Mouse (Mus musculus): Measurements from ENCODE around the gene Gucy1a1. TPM values are rescaled to one million over a fixed set of nuclear protein-coding genes. Genes with fewer than 3 reads are reported as not detected.
A peak's percentile ranks its signal among the peaks of the same experiment; 100 is the strongest.
"Not testable (repeated sequence)": the region's sequence is repeated elsewhere in the genome, so short reads cannot be mapped to it uniquely, and the experiment has no call there.

The Gucy1a1 gene
- 33.5 and 39.3 TPM in 2 replicates for polyA plus RNA-seq (2016; fragmentation: Nextera tagmentation; extraction: Ambion mirVana)

DNA sequence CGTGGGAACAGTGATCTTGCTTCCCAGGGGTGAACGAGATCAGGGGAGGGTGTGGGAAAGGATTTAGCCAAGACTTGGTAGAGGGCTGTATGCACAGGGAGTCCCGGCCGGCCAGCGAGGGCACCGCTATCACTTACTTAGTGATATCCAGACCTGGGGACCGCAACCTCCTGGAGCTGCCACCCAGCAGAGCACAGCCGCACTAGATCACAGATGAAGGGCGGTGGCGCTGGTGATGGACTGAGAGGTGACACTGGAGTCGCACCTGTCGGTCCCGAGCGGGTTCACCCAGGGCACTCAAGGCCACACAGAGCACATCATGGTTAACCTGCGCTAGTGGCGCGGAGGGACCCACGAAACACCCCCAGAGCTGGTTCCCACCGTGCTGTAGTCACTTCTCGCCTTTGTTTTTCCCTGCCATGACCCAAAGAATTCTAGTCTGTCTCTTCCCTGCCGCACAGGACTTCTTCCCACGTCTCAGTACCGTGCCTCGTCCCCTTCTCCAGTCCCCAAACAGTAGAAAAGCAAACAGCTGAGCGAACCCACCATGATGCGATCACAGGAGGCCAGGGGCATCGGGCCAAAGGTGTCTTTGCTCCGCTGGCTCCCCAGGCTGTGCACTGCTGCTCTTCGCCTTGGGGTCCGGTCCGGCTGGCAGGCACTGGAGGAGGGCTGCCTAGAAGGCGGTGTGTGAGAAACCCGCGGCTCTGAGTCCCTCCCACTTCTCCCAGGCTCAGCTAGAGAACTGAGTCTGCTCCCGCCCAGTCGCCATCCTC is at the start of gene Gucy1a1:
TSS of gene Gucy1a1 (minus strand) at position 664 of the 776 bp plus-strand sequence.
- DNase-seq (ENCODE audit: low spot score), result peak; percentile 85
- no peaks in the 10 kb centered on the region for H3K36me3 ChIP-seq
- under 1% methylated on average over 36 of the region's 36 CpGs for WGBS
- H3K27me3 ChIP-seq (ENCODE audit: insufficient read depth, poor library complexity, severe bottlenecking), result no peaks in the 10 kb centered on the region
- H3K9me3 ChIP-seq, result no peaks in the 10 kb centered on the region
- H3K4me1 ChIP-seq, result peaks cover 38% of the 10 kb centered on the region
- peak within 1 kb of the TSS; percentile 91 for H3K27ac ChIP-seq
- peak within 1 kb of the TSS; percentile 76 for H3K4me3 ChIP-seq

DNA sequence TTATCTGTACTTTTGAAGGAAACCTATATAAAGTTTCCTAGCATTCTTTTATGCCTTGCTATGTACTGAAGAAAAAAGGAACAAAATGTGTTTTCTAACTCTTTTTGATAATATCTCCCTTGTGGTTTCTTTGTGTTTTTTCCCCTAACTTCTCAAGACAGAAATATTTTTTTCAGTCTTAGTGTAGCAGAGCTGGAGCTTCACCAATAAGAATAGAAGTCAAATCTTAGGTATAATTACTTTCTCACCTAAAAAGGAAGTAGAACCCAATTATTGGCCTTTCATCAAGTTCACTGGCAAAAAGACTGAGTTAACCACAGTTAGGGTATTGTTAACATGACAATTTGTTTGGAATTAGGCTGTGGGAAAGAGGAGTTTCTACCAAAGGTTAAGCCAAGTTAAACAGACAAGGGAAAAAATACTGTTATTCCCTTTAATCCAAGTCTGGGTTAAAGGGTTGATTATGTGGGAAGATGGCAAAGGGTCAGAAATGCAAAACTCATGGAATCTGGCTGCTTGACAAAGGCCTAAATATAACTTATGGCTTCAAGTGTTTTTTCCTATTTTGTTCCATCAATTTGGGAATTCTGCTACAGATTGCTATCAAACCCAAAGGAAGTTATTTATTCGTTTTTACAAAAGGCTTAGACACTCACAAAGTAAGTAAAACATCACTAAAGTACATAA is 46.1 kb upstream of the Gucy1a1 start:
- H3K9me3 ChIP-seq, result no peaks in the 10 kb centered on the region
- no peak overlapping the region for H3K27ac ChIP-seq
- H3K27me3 ChIP-seq (ENCODE audit: insufficient read depth, poor library complexity, severe bottlenecking), result no peaks in the 10 kb centered on the region
- H3K4me3 ChIP-seq, result no peak overlapping the region
- no peak for DNase-seq (ENCODE audit: low spot score)
- H3K36me3 ChIP-seq, result no peaks in the 10 kb centered on the region
- H3K4me1 ChIP-seq, result no peaks in the 10 kb centered on the region
- WGBS, result 63% methylated on average over 1 of the region's 1 CpGs

DNA sequence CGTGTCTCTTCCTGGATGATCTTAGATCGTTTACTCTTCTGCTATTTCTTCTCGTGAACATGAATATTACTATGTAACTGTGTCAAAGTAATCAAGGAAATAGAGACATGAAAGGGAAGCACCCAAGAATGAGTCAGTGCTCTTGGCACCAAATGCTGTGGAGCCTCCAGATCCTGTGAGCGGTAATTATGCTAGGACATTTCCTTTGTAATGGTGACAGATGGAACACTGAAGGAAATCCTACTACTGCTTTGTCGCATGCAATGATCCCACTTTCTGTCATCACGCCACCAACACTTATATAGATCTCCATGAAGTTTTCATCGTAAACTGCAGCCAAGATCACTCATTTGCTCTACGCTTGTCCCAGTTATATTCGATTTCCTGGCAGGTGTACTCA is 40.0 kb upstream of the Gucy1a1 start:
- H3K36me3 ChIP-seq, result no peaks in the 10 kb centered on the region
- no peak overlapping the region for H3K27ac ChIP-seq
- no peak overlapping the region for H3K4me3 ChIP-seq
- H3K4me1 ChIP-seq, result no peaks in the 10 kb centered on the region
- WGBS, result 87% methylated on average over 9 of the region's 9 CpGs
- no peaks in the 10 kb centered on the region for H3K27me3 ChIP-seq (ENCODE audit: insufficient read depth, poor library complexity, severe bottlenecking)
- no peak for DNase-seq (ENCODE audit: low spot score)
- no peaks in the 10 kb centered on the region for H3K9me3 ChIP-seq

DNA sequence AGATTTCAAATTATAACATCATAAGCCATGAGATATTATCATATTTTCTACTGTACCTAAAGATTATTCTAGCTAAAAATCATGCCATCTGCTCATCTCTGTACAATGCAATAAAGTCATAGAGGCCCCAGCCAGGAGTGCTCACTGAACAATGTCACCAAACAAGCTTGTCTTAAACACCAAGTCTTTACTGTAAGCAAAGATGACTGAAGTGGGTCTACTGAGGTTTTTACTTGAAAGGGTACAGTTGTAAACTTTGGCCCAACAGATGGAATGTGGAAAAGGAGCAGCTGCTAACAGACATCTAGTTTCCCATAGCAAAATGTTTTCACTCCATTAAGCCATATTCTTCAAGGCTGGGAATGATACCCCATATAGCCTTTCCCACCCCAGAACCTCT is 35.9 kb upstream of the Gucy1a1 start:
- Histone ChIP-seq H3K27me3 (ENCODE audit: insufficient read depth, poor library complexity, severe bottlenecking) (no peaks in the 10 kb centered on the region), H3K9me3 (no peaks in the 10 kb centered on the region), H3K4me3 (no peak overlapping the region), H3K4me1 (no peaks in the 10 kb centered on the region), H3K27ac (no peak overlapping the region), H3K36me3 (no peaks in the 10 kb centered on the region)
- DNase-seq (ENCODE audit: low spot score), result no peak

DNA sequence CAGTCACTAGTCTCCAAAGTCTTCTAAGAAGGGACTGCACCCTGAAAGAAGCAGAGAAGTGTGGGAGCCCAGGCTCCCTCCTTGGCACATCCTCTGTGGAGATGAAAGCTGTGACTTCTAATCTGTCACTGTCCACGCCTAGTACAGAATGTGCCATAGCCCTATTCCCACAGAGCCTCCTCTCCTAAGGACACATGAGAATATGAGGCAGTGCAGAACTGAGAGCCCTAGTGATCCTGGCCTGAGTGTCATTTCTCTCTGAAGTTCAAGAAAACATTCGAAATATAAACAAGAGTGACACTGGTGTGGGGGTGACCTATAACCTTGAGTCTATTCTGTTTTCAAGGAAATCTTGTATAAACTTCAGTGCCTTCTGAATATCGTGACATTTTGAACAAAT is 34.7 kb upstream of the Gucy1a1 start:
- Histone ChIP-seq H3K9me3 (no peaks in the 10 kb centered on the region), H3K36me3 (no peaks in the 10 kb centered on the region), H3K27ac (no peak overlapping the region), H3K4me3 (no peak overlapping the region), H3K4me1 (no peaks in the 10 kb centered on the region), H3K27me3 (ENCODE audit: insufficient read depth, poor library complexity, severe bottlenecking) (no peaks in the 10 kb centered on the region)
- DNase-seq (ENCODE audit: low spot score), result no peak
- WGBS, result 68% methylated on average over 3 of the region's 3 CpGs

DNA sequence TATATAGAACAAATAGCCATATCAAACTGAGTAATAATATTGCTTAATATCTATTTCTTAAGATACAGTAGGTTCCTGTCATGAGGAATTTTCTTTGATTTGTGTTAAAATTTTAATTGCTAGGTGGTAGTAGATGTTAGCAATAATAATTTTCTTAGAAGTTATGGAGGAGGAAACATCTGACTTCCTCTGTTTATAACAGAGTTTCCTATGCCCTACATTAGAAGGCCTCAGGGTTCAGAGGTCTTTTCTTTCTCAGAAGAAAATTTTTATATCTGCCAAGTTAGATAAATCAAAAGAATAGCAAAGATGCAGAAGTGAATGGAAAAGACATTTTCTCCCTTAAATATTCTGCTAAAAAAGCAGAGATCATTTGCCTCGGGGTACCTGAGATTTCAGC is 29.9 kb upstream of the Gucy1a1 start:
- no peak overlapping the region for H3K27ac ChIP-seq
- no peaks in the 10 kb centered on the region for H3K4me1 ChIP-seq
- 85% methylated on average over 1 of the region's 1 CpGs for WGBS
- H3K9me3 ChIP-seq, result no peaks in the 10 kb centered on the region
- no peak overlapping the region for H3K4me3 ChIP-seq
- H3K36me3 ChIP-seq, result no peaks in the 10 kb centered on the region
- DNase-seq (ENCODE audit: low spot score), result no peak
- H3K27me3 ChIP-seq (ENCODE audit: insufficient read depth, poor library complexity, severe bottlenecking), result no peaks in the 10 kb centered on the region

DNA sequence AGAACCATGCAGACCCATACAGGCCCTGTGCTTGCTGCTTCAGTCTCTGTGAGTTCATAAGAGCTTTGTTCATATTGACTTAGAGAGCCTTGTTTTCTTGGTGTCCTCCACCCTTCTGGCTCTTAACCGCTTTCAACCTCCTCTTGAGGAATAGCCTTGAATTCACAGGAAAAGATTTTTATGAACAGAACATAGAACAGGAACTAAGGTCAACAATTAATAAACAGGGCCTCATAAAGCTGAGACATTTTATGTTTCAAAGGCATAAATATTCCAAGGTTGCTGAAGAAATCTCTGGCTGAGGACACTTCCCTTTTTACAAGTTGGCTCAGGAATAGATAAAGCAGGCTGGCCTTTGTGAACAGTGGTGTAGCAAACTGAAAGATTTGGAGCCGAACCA is 21.5 kb upstream of the Gucy1a1 start:
- Histone ChIP-seq H3K36me3 (no peaks in the 10 kb centered on the region), H3K9me3 (no peaks in the 10 kb centered on the region), H3K27ac (no peak overlapping the region), H3K4me1 (no peaks in the 10 kb centered on the region), H3K27me3 (ENCODE audit: insufficient read depth, poor library complexity, severe bottlenecking) (no peaks in the 10 kb centered on the region), H3K4me3 (no peak overlapping the region)
- DNase-seq (ENCODE audit: low spot score), result no peak
- WGBS, result 81% methylated on average over 2 of the region's 2 CpGs

DNA sequence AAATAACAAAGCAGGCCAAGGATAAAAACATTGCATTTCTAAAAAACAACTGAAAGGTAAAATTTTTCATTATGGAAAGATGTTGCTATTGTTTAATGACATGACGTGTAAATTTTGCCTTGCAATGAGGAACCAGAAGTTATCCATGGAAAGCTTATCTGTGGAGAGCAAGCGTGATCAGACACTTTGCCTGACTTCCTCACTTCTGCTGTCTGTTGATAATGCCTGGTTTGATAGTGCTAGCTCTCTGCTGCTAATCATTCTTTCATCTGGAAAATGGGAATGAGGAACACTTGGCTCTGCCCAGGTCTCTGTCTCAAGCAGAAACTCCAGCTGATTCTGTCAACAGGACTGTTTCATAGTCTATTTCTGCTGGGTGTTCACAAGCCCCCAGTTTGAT is 20.3 kb upstream of the Gucy1a1 start:
- Histone ChIP-seq H3K27ac (no peak overlapping the region), H3K36me3 (no peaks in the 10 kb centered on the region), H3K9me3 (no peaks in the 10 kb centered on the region), H3K27me3 (ENCODE audit: insufficient read depth, poor library complexity, severe bottlenecking) (no peaks in the 10 kb centered on the region), H3K4me1 (no peaks in the 10 kb centered on the region), H3K4me3 (no peak overlapping the region)
- no peak for DNase-seq (ENCODE audit: low spot score)
- WGBS, result 44% methylated on average over 2 of the region's 2 CpGs

DNA sequence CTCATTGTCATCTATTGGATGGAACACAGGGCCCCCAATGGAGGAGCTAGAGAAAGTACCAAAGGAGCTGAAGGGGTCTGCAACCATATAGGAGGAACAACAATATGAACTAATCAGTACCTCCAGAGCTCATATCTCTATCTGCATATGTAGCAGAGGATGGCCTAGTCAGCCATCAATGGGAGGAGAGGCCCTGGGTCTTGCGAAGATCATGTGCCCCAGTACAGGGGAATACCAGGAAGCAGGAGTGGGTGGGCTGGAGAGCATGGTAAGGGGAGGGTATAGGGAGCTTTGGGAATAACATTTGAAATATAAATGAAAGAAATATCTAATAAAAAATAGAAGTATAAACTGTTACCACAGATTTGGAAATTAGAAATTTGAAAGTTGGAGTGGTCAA is 17.4 kb upstream of the Gucy1a1 start:
- H3K27me3 ChIP-seq (ENCODE audit: insufficient read depth, poor library complexity, severe bottlenecking); DNase-seq (ENCODE audit: low spot score); H3K27ac ChIP-seq; H3K4me3 ChIP-seq; H3K4me1 ChIP-seq; H3K9me3 ChIP-seq; H3K36me3 ChIP-seq: not testable (repeated sequence)
- WGBS, result 87% methylated on average over 1 of the region's 1 CpGs

DNA sequence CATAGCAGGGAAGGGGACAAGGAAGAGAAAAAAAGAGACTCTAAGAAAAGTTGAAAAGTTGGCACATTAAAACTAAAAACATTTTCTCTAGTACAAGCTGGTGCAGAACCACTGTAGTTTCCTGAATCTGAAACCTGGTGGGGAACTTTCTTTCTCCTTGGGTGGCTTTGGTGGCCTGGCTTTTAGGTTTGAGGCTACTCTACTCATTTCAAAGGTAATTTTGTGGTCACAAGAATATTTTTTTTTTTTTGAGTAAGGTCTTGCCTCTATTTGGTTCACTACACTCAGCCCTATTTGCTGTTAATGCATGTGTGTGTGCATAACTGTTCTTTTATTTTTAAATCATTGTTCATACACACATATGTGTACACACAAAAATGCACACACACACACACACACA is 389 bp upstream of the Gucy1a1 start:
- no peaks in the 10 kb centered on the region for H3K27me3 ChIP-seq (ENCODE audit: insufficient read depth, poor library complexity, severe bottlenecking)
- H3K4me3 ChIP-seq, result peak overlapping the region; percentile 76
- no peaks in the 10 kb centered on the region for H3K36me3 ChIP-seq
- no peak for DNase-seq (ENCODE audit: low spot score)
- H3K4me1 ChIP-seq, result peaks cover 37% of the 10 kb centered on the region
- H3K27ac ChIP-seq, result peak overlapping the region; percentile 91; the same call in 1 of the 2 replicates
- no peaks in the 10 kb centered on the region for H3K9me3 ChIP-seq

DNA sequence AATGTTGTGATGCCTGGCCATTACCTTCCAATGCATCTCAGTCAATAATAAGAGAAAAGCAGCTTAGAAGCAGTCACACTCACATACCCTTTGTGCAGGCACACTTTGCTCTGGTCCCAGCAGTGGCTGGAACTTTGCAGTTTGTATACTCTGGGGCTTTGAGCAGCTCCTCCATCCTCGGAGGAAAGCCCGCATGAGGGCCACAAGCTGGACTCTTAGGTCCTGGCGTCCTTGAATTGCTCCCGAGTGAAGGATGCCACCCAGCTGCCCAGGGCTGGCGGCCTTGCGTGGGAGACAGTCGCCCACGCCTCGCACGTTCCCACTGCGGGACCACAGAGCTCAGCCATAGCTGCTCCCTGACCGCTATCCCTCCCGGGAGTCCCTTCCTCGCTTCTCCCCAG is 864 bp downstream of the Gucy1a1 start:
- Histone ChIP-seq H3K9me3 (no peaks in the 10 kb centered on the region), H3K36me3 (no peaks in the 10 kb centered on the region), H3K27me3 (ENCODE audit: insufficient read depth, poor library complexity, severe bottlenecking) (no peaks in the 10 kb centered on the region), H3K4me3 (peak overlapping the region; percentile 76), H3K4me1 (peaks cover 38% of the 10 kb centered on the region), H3K27ac (peak overlapping the region; percentile 91)
- WGBS, result 4% methylated on average over 14 of the region's 14 CpGs
- DNase-seq (ENCODE audit: low spot score), result no peak

DNA sequence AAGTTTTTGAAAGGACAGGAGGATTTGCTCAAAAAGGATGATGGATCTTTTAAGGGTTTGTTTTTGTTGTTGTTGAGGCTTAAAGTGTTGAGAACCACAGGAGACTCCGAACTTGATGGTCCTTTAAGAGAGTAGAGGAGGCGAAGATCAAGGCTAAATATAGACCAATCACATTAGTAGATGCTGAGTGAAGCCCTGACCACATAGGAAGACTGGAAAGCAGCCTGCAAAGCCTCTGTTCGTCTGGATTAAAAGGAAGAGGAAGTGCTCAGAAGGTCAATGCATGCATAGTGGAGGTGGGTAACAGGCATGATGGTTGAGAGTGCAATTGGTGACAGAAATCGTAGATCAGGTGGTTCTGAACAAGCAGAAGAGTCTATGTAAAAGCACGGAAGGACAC is 4.8 kb downstream of the Gucy1a1 start:
- Histone ChIP-seq H3K9me3 (no peaks in the 10 kb centered on the region), H3K27ac (peak overlapping the region; percentile 62; the same call in 1 of the 2 replicates), H3K4me1 (peaks cover 39% of the 10 kb centered on the region), H3K4me3 (peak overlapping the region; percentile 35; the same call in 1 of the 2 replicates), H3K36me3 (no peaks in the 10 kb centered on the region), H3K27me3 (ENCODE audit: insufficient read depth, poor library complexity, severe bottlenecking) (no peaks in the 10 kb centered on the region)
- 39% methylated on average over 5 of the region's 5 CpGs for WGBS
- DNase-seq (ENCODE audit: low spot score), result no peak

DNA sequence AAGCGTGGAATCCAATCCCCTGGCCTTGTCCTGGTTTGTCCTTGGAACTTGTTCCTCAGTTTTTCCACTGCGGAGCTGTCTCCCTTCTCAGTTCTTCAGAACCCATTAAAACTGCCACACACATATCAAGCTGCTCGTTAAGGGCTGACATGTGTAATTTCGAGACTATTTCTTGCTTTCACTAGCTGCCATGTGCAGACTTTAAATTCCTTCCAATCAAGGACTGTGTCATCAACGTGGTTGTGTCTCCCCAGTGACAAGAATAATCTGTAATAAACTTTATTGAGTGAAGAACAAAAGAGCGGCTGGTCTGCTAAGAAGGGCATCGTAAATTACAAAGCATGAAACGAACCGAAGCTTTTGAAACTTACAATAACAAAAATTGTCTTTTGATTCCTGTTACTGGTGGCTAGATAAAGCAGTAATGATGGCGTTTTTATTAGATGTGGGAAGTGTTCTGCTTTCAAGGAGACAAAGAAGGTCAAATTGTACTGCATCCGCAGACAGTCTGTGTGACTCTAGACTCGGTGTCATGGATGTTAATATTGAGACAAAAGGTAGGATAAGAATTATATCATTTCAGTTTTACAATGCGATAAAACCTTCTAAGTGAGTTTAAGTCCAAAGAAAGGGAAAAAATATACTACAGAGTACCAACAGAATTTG is 7.5 kb downstream of the Gucy1a1 start:
- H3K27me3 ChIP-seq (ENCODE audit: insufficient read depth, poor library complexity, severe bottlenecking), result no peaks in the 10 kb centered on the region
- WGBS, result 69% methylated on average over 13 of the region's 13 CpGs
- peak overlapping the region; percentile 75; the same call in 1 of the 2 replicates for H3K27ac ChIP-seq
- H3K9me3 ChIP-seq, result no peaks in the 10 kb centered on the region
- no peak overlapping the region for H3K4me3 ChIP-seq
- no peak for DNase-seq (ENCODE audit: low spot score)
- peaks cover 23% of the 10 kb centered on the region for H3K4me1 ChIP-seq
- H3K36me3 ChIP-seq, result peaks cover 3% of the 10 kb centered on the region; the same call in 1 of the 2 replicates

Data from heart, embryonic 10.5 days (tissue).